Mouse (Mus musculus): ENCODE measurements at regions not wholly inside any gene's neighbourhood (a gene's known extent, or its start where the extent isn't known, plus 50 kb on each side); places are given as distances from the start of the nearest gene placed in this dataset.

DNA sequence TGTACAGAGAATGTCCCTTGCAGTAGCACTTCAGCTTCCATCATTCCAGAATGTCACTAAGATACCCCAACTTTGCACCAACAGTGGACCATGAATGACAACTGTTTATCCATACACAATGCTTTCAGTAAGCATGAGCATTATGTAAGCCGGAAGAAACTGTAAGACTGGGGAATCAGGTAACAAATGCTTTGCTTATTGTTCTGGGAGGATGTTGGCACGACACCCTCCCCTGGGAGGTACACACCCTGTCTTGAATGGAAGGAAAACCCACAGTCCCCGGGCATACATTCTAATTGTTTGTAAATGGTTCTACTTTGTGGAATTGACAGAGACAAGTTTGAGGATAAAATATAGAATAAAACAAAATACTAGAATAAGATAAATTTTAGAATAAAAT lies 69.0 kb upstream of the Basp1 start:
- TF ChIP-seq EP300 (IDR thresholded peaks at IDR 0.05; ENCODE audit: insufficient read depth, low read depth, low read length) (no peak), POLR2A (IDR thresholded peaks at IDR 0.05; ENCODE audit: insufficient read depth, low read length) (no peak), CTCF (IDR thresholded peaks at IDR 0.05; ENCODE audit: low read depth, low read length) (no peak)

Measured in ES-Bruce4 (cell line).